Mouse (Mus musculus): ENCODE data around the gene Clasp2.

DNA sequence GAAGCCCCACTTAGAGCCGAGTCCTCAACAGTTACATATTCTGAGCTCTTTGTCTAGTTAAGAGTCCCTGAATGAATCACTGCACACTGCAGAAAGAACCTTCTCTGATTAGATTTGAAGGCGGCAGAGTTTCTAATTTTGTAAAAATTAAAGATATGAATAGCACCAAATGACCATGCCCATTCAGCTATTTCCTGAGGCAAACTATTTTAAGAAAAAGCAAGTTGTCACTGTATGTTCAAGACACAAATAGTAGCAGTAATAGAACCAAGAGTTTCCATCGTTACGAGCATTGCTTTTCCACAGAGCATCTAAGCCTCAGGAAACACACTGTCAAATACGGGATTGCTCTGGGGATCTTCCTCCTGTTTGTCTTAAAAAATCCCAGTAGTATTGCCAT lies 126.7 kb downstream of the Clasp2 start:
- no peak for TF ChIP-seq POLR2A (IDR thresholded peaks at IDR 0.05; ENCODE audit: low read depth, low read length)
- no peak for TF ChIP-seq CTCF (IDR thresholded peaks at IDR 0.05; ENCODE audit: extremely low read depth, insufficient read length, insufficient replicate concordance, low read depth, low read length)

All from small intestine, adult 2 months (tissue).